Mouse (Mus musculus) granulocyte monocyte progenitor cell, adult 5-6 weeks (primary cell): ENCODE measurements around the gene Aoc1. TPM values are rescaled to one million over a fixed set of nuclear protein-coding genes. Genes with fewer than 3 reads are reported as not detected.

ENCODE experiments used
- ATAC-seq: replicated peaks from 2 replicates; pipeline ENCODE4 v1.8.0; 2016; ENCODE audit warnings: mild to moderate bottlenecking, moderate TSS enrichment, inconsistent platforms; ENCODE audit not compliant: poor library complexity, severe bottlenecking
- total RNA-seq, 2 experiments: library from RNA; stranded (forward) in 1 of 2; stranded (reverse) in 1 of 2; fragments of 200-712, 200-1000 nt in 1 of 2; fragments of >200 nt in 1 of 2; fragmentation: Nextera tagmentation in 1 of 2; gene quantifications; 2 replicates each; pipeline ENCODE4 v1.2.3; 2014 to 2017

Gene Aoc1
- total RNA-seq, 2 experiments from 2014 or later = 1.8 TPM; not detected in 1

- ATAC-seq = no peak
Observed at GRCm38 (mm10) chr6:48902511-48903406, 30.1 kb downstream of the Aoc1 start.

- ATAC-seq = no peak; the same call in 1 of the 2 replicates
Observed at GRCm38 (mm10) chr6:48903437-48903836, 30.7 kb downstream of the Aoc1 start.

- ATAC-seq = peak; percentile 49
Observed at GRCm38 (mm10) chr6:48905606-48906005, 32.9 kb downstream of the Aoc1 start.

- no peak for ATAC-seq
Observed at GRCm38 (mm10) chr6:48906371-48906770, 33.7 kb downstream of the Aoc1 start.

- ATAC-seq = no peak
Observed at GRCm38 (mm10) chr6:48909229-48909628, 36.5 kb downstream of the Aoc1 start.

GRCm38 (mm10) chr6:48912033-48912432, 39.3 kb downstream of the Aoc1 start:
- ATAC-seq = peak; percentile 48

GRCm38 (mm10) chr6:48913587-48913986, 40.9 kb downstream of the Aoc1 start:
- no peak for ATAC-seq

GRCm38 (mm10) chr6:48929595-48929994, 56.9 kb downstream of the Aoc1 start, which contains the start of gene 1600015I10Rik:
1600015I10Rik (plus strand) TSS chr6:48929895.
- ATAC-seq = no peak

GRCm38 (mm10) chr6:48949596-48949995, 76.9 kb downstream of the Aoc1 start:
- no peak for ATAC-seq

- ATAC-seq = no peak
Observed at GRCm38 (mm10) chr6:48950676-48951075, 78.0 kb downstream of the Aoc1 start.

- peak; percentile 81 for ATAC-seq
Observed at GRCm38 (mm10) chr6:48951630-48952029, 78.9 kb downstream of the Aoc1 start.

GRCm38 (mm10) chr6:48953220-48953619, 80.5 kb downstream of the Aoc1 start:
- ATAC-seq = no peak

- ATAC-seq = no peak
Observed at GRCm38 (mm10) chr6:48954211-48954610, 81.5 kb downstream of the Aoc1 start.

GRCm38 (mm10) chr6:48954946-48955345, 82.2 kb downstream of the Aoc1 start:
- peak; percentile 18; the same call in 1 of the 2 replicates for ATAC-seq

GRCm38 (mm10) chr6:48956785-48957184, 84.1 kb downstream of the Aoc1 start:
- ATAC-seq = peak; percentile 68

- no peak for ATAC-seq
Observed at GRCm38 (mm10) chr6:48958053-48958452, 85.4 kb downstream of the Aoc1 start.

Other genes with a start within 250 kb of the Aoc1 start
- gene AI854703, start 246.1 kb upstream of the Aoc1 start, total RNA-seq (2014; fragmentation: Nextera tagmentation) = 1.3 TPM in 1 of 2 replicates, not detected in the other
- 0.05 and 0.13 TPM in 2 replicates for gene AI854703, start 246.1 kb upstream of the Aoc1 start, total RNA-seq (2017)
- gene Gimap8, start 225.7 kb upstream of the Aoc1 start, total RNA-seq (2014; fragmentation: Nextera tagmentation) = not detected in 2 replicates
- gene Gimap8, start 225.7 kb upstream of the Aoc1 start, total RNA-seq (2017) = 0.34 and 0.72 TPM in 2 replicates
- gene Gimap9, start 196.8 kb upstream of the Aoc1 start, total RNA-seq (2014; fragmentation: Nextera tagmentation) = 8.3 and 10.3 TPM in 2 replicates
- gene Gimap9, start 196.8 kb upstream of the Aoc1 start, total RNA-seq (2017) = 9.4 and 16.1 TPM in 2 replicates
- not detected in 2 replicates for gene Gimap4, start 188.3 kb upstream of the Aoc1 start, total RNA-seq (2014; fragmentation: Nextera tagmentation)
- gene Gimap4, start 188.3 kb upstream of the Aoc1 start, total RNA-seq (2017) = 0.60 and 1.3 TPM in 2 replicates
- 0.58 and 1.4 TPM in 2 replicates for gene Gimap6, start 164.7 kb upstream of the Aoc1 start, total RNA-seq (2014; fragmentation: Nextera tagmentation)
- gene Gimap6, start 164.7 kb upstream of the Aoc1 start, total RNA-seq (2017) = 4.1 and 6.3 TPM in 2 replicates
- gene Gm28053, start 154.3 kb upstream of the Aoc1 start, total RNA-seq (2014; fragmentation: Nextera tagmentation) = 11.1 TPM in 1 of 2 replicates, not detected in the other
- gene Gm28053, start 154.3 kb upstream of the Aoc1 start, total RNA-seq (2017) = 3.1 TPM in 1 of 2 replicates, not detected in the other
- gene Gimap7, start 154.3 kb upstream of the Aoc1 start, total RNA-seq (2014; fragmentation: Nextera tagmentation) = not detected in 2 replicates
- not detected in 2 replicates for gene Gimap7, start 154.3 kb upstream of the Aoc1 start, total RNA-seq (2017)
- gene Gimap1, start 133.8 kb upstream of the Aoc1 start, total RNA-seq (2014; fragmentation: Nextera tagmentation) = 0.43 and 3.1 TPM in 2 replicates
- gene Gimap1, start 133.8 kb upstream of the Aoc1 start, total RNA-seq (2017) = 0.93 and 2.0 TPM in 2 replicates
- 0.75 TPM in 1 of 2 replicates, not detected in the other for gene Gimap5, start 126.7 kb upstream of the Aoc1 start, total RNA-seq (2014; fragmentation: Nextera tagmentation)
- gene Gimap5, start 126.7 kb upstream of the Aoc1 start, total RNA-seq (2017) = 0.09 TPM in 1 of 2 replicates, not detected in the other
- gene Gimap3, start 102.0 kb upstream of the Aoc1 start, total RNA-seq (2014; fragmentation: Nextera tagmentation) = not detected in 2 replicates
- 0.34 TPM in 1 of 2 replicates, not detected in the other for gene Gimap3, start 102.0 kb upstream of the Aoc1 start, total RNA-seq (2017)
- gene Tmem176a, start 32.0 kb upstream of the Aoc1 start, total RNA-seq (2014; fragmentation: Nextera tagmentation) = 36.2 and 69.4 TPM in 2 replicates
- 18.9 and 45.3 TPM in 2 replicates for gene Tmem176a, start 32.0 kb upstream of the Aoc1 start, total RNA-seq (2017)
- 127 TPM in 2 replicates for gene Tmem176b, start 31.4 kb upstream of the Aoc1 start, total RNA-seq (2014; fragmentation: Nextera tagmentation)
- gene Tmem176b, start 31.4 kb upstream of the Aoc1 start, total RNA-seq (2017) = 88.4 and 105 TPM in 2 replicates
- not detected in 2 replicates for gene 1600015I10Rik, start 57.0 kb downstream of the Aoc1 start, total RNA-seq (2014; fragmentation: Nextera tagmentation)
- not detected in 2 replicates for gene 1600015I10Rik, start 57.0 kb downstream of the Aoc1 start, total RNA-seq (2017)
- not detected in 2 replicates for gene Doxl2, start 102.1 kb downstream of the Aoc1 start, total RNA-seq (2014; fragmentation: Nextera tagmentation)
- not detected in 2 replicates for gene Doxl2, start 102.1 kb downstream of the Aoc1 start, total RNA-seq (2017)
- gene Svs1, start 114.0 kb downstream of the Aoc1 start, total RNA-seq (2014; fragmentation: Nextera tagmentation) = not detected in 2 replicates
- gene Svs1, start 114.0 kb downstream of the Aoc1 start, total RNA-seq (2017) = not detected in 2 replicates
- 2.5 TPM in 1 of 2 replicates, not detected in the other for gene Gpnmb, start 163.7 kb downstream of the Aoc1 start, total RNA-seq (2014; fragmentation: Nextera tagmentation)
- 0.26 TPM in 1 of 2 replicates, not detected in the other for gene Gpnmb, start 163.7 kb downstream of the Aoc1 start, total RNA-seq (2017)
- gene Malsu1, start 200.9 kb downstream of the Aoc1 start, total RNA-seq (2014; fragmentation: Nextera tagmentation) = 30.3 and 42.4 TPM in 2 replicates
- gene Malsu1, start 200.9 kb downstream of the Aoc1 start, total RNA-seq (2017) = 14.2 and 23.8 TPM in 2 replicates